In the genomic region with DNA sequence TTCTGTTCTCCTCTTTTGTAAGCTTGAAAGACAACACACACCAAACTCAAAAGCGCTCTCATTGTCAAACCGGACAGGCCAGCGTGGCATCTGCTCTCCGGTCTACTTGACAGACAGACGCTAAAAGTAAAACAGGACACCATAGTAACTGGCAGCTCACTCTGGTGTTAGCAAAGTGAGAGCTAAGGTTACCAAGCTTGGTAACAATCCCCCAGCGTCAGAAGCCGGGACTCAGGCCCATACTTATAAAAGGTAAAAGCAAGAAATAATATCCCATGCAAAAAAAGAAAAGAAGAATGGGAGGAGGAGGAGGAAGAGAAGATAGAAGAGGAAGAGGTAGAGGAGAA, we compare ENCODE assay signal across 10 mouse cellular contexts. TPM values are rescaled to one million over a fixed set of nuclear protein-coding genes. Genes with fewer than 3 reads are reported as not detected.
DNase-seq lines count a peak whose midpoint lies in the region; ATAC-seq and TF ChIP-seq lines count a peak whose summit lies in the region.
"Had no signal": no experiment of that assay in that cellular context is flagged by ENCODE, and none has a peak within 500 bp of the region (broad histone marks: within the 10 kb centered on the region; RNA-seq: fewer than 3 reads in every experiment).

No protein-coding gene starts in this region.

- H3K36me3 ChIP-seq in heart, embryonic 14.5 days (ENCODE audit: control insufficient read depth, insufficient read depth, low read length), result peaks cover 14% of the 10 kb centered on the region
- H3K36me3 ChIP-seq in intestine, embryonic 14.5 days (ENCODE audit: control insufficient read depth, insufficient read depth, low read length), result no peaks in the 10 kb centered on the region
- H3K36me3 ChIP-seq in midbrain, embryonic 14.5 days (ENCODE audit: control insufficient read depth, insufficient read depth, low read length), result no peaks in the 10 kb centered on the region

- ATAC-seq in heart, embryonic 14.5 days (ENCODE audit: insufficient number of reproducible peaks, insufficient read depth, low FRiP score, low read depth), result no peak
- 0 out of 2 replicates have a peak, but pooled peaks have one; percentile 36 for ATAC-seq in intestine, embryonic 14.5 days (replicated peaks; ENCODE audit: low FRiP score, low TSS enrichment, low read depth)
- ATAC-seq in midbrain, embryonic 14.5 days (ENCODE audit: low FRiP score, low TSS enrichment), result 0 out of 2 replicates have a peak, but pooled peaks have one; percentile 20

- peaks cover 15 to 29% of the 10 kb centered on the region in 2 experiments for H3K4me1 ChIP-seq in heart, embryonic 14.5 days (ENCODE audit: control insufficient read depth in 2 of 2, insufficient read depth in 2 of 2, low read length in 2 of 2)
- H3K4me1 ChIP-seq in cortical plate, adult 2 months (ENCODE audit: control insufficient read depth, insufficient read depth, low read length), result peaks cover 1% of the 10 kb centered on the region
- H3K4me1 ChIP-seq in intestine, embryonic 14.5 days (replicated peaks; ENCODE audit: control insufficient read depth, insufficient read depth, low read length), result peaks cover 8% of the 10 kb centered on the region; the same call in 1 of the 2 replicates
- H3K4me1 ChIP-seq in midbrain, embryonic 14.5 days (ENCODE audit: control insufficient read depth, insufficient read depth, low read length), result peaks cover 9% of the 10 kb centered on the region; the same call in 1 of the 2 replicates

- H3K27me3 ChIP-seq in heart, embryonic 14.5 days (ENCODE audit: control insufficient read depth, insufficient read depth, low read length), result no peaks in the 10 kb centered on the region
- H3K27me3 ChIP-seq in intestine, embryonic 14.5 days (replicated peaks; ENCODE audit: control insufficient read depth, insufficient read depth, low read length), result no peaks in the 10 kb centered on the region
- H3K27me3 ChIP-seq in midbrain, embryonic 14.5 days (ENCODE audit: control insufficient read depth, insufficient read depth, low read length), result no peaks in the 10 kb centered on the region

- H3K4me2 ChIP-seq in heart, embryonic 14.5 days (ENCODE audit: low read length), result peak overlapping the region; percentile 57
- H3K4me2 ChIP-seq in intestine, embryonic 14.5 days (ENCODE audit: low read length), result peak overlapping the region; percentile 45
- peak overlapping the region; percentile 77 for H3K4me2 ChIP-seq in midbrain, embryonic 14.5 days (ENCODE audit: low read length)

- no peak for TF ChIP-seq POLR2A in cortical plate, adult 2 months (IDR thresholded peaks at IDR 0.05; ENCODE audit: extremely low read depth, insufficient read depth, low read length)

- TF ChIP-seq CTCF in cortical plate, adult 2 months (IDR thresholded peaks at IDR 0.05; ENCODE audit: extremely low read depth, insufficient read depth, low read length), result no peak

- H3K9ac ChIP-seq in heart, embryonic 14.5 days (ENCODE audit: low read length), result peak overlapping the region; percentile 52
- H3K9ac ChIP-seq in intestine, embryonic 14.5 days (ENCODE audit: low read length), result 0 out of 2 replicates have a peak overlapping the region, but pooled peaks have one; percentile 1
- peak overlapping the region; percentile 42 for H3K9ac ChIP-seq in midbrain, embryonic 14.5 days (replicated peaks; ENCODE audit: low read length)

- intact Hi-C loops in heart, postnatal 10 days (cut with DNase I), result loop anchor here (2.0 kb wide), 1 partner anchor 14 kb away; no protein-coding TSS in a partner anchor

- H3K27ac ChIP-seq in heart, embryonic 14.5 days (replicated peaks in 1 of 2; ENCODE audit: control insufficient read depth in 1 of 2, insufficient read depth in 1 of 2, low read depth in 2 of 2, low read length in 2 of 2), result peak overlapping the region; percentile 66 to 69
- H3K27ac ChIP-seq in cortical plate, adult 2 months (ENCODE audit: insufficient read depth, low read length), result no peak overlapping the region
- peak overlapping the region; percentile 64; the same call in 1 of the 2 replicates for H3K27ac ChIP-seq in intestine, embryonic 14.5 days (ENCODE audit: low read depth)
- no peak overlapping the region; the same call in 1 of the 2 replicates for H3K27ac ChIP-seq in midbrain, embryonic 14.5 days (replicated peaks; ENCODE audit: low read depth, low read length)

- H3K9me3 ChIP-seq in heart, embryonic 14.5 days (ENCODE audit: control insufficient read depth, low read length), result no peaks in the 10 kb centered on the region
- H3K9me3 ChIP-seq in intestine, embryonic 14.5 days (ENCODE audit: control insufficient read depth, low read length), result no peaks in the 10 kb centered on the region
- no peaks in the 10 kb centered on the region for H3K9me3 ChIP-seq in midbrain, embryonic 14.5 days (ENCODE audit: control insufficient read depth, low read length)

- WGBS in heart, embryonic 14.5 days, result 5% methylated on average over 7 of the region's 7 CpGs
- 6% methylated on average over 7 of the region's 7 CpGs for WGBS in intestine, embryonic 14.5 days
- 1% methylated on average over 7 of the region's 7 CpGs for WGBS in midbrain, embryonic 14.5 days

- peak overlapping the region; percentile 19 to 31 for H3K4me3 ChIP-seq in heart, embryonic 14.5 days (ENCODE audit: control insufficient read depth in 1 of 2, insufficient read depth in 1 of 2, low read depth in 1 of 2, low read length in 2 of 2)
- H3K4me3 ChIP-seq in cortical plate, adult 2 months (ENCODE audit: insufficient read depth, low read length), result peak overlapping the region; percentile 39; the same call in 1 of the 2 replicates
- H3K4me3 ChIP-seq in intestine, embryonic 14.5 days (ENCODE audit: low read depth, low read length), result peak overlapping the region; percentile 28
- peak overlapping the region; percentile 37 for H3K4me3 ChIP-seq in midbrain, embryonic 14.5 days (replicated peaks; ENCODE audit: low read depth, low read length)

- DNase-seq in heart, postnatal 10 days, result no peak
- DNase-seq in intestine, embryonic 14.5 days (ENCODE audit: low spot score), result no peak
- DNase-seq in midbrain, embryonic 14.5 days, result no peak
- no peak for DNase-seq in right cerebral cortex, postnatal 10 days (ENCODE audit: low spot score in 2 of 2)
- no peak for DNase-seq in urinary bladder, adult 2 months (ENCODE audit: low spot score)
- DNase-seq in ovary, adult 18-20 months (ENCODE audit: low spot score), result no peak
- DNase-seq: lung, adult 2 months; thymus, postnatal 14 days had no signal

RNA-seq across cellular contexts. Expression of a gene that starts 15.9 kb away (rescaled TPM):
- polyA plus RNA-seq in heart, embryonic 14.5 days (2014; fragmentation: Nextera tagmentation; extraction: Ambion mirVana), result 38.7 and 41.0 TPM in 2 replicates
- total RNA-seq in heart, postnatal 10 days (2021), result 100 to 1,000 TPM; 131 to 148 TPM
- polyA plus RNA-seq in cortical plate, adult 2 months (2012; rRNA removed), result 7.6 and 8.0 TPM in 2 replicates
- polyA plus RNA-seq in intestine, embryonic 14.5 days (2014; fragmentation: Nextera tagmentation; extraction: Ambion mirVana), result 17.6 and 18.2 TPM in 2 replicates
- 0.55 and 1.2 TPM in 2 replicates for polyA plus RNA-seq in midbrain, embryonic 14.5 days (2014; fragmentation: Nextera tagmentation; extraction: Ambion mirVana)
- 142 and 145 TPM in 2 replicates for polyA plus RNA-seq in urinary bladder, adult 2 months (2012; rRNA removed)

Comparison
In these comparisons a context has a peak if more than half of its experiments do, and no peak if none do; other contexts are left out.
1. H3K27ac ChIP-seq: peak in heart, embryonic 14.5 days (2 of 2) and intestine, embryonic 14.5 days (single experiment); none in cortical plate, adult 2 months (single experiment) and midbrain, embryonic 14.5 days (single experiment).
2. H3K9ac ChIP-seq: peak in every context shown above with its lines; median percentile 52 in heart, embryonic 14.5 days; 42 in midbrain, embryonic 14.5 days; 1 in intestine, embryonic 14.5 days.
3. Peak in every context shown above with its lines, with median percentiles within 50 percentile points of each other: H3K4me2 ChIP-seq and H3K4me3 ChIP-seq.